In genomic region chr14:10221847-10222246, GRCm38 (mm10) we compare ENCODE assay signal across 15 mouse cellular contexts.
A peak's percentile ranks its signal among the peaks of the same experiment; 100 is the strongest.
DNase-seq lines count a peak whose midpoint lies in the region; TF ChIP-seq lines count a peak whose summit lies in the region.
"Had no signal": no experiment of that assay in that cellular context is flagged by ENCODE, and none has a peak within 500 bp of the region (broad histone marks: within the 10 kb centered on the region; RNA-seq: fewer than 3 reads in every experiment).

No protein-coding gene starts in this region.

- TF ChIP-seq CTCF in cerebellum, adult 2 months (IDR thresholded peaks at IDR 0.05; ENCODE audit: borderline replicate concordance, insufficient read depth, low read depth, low read length), result no peak

- no peak overlapping the region for H3K4me3 ChIP-seq in cerebellum, adult 2 months (replicated peaks; ENCODE audit: insufficient read depth, low read depth, low read length)
- H3K4me3 ChIP-seq: hindbrain, embryonic 15.5 days; limb, embryonic 10.5 days had no signal

- H3K27me3 ChIP-seq in cerebellum, adult 2 months (ENCODE audit: control insufficient read depth, insufficient read depth, low read length), result no peaks in the 10 kb centered on the region
- H3K27me3 ChIP-seq: hindbrain, embryonic 15.5 days had no signal

- DNase-seq in left cerebral cortex, adult 11 months (ENCODE audit: low spot score), result peak; percentile 23
- DNase-seq in left cerebral cortex, postnatal 4 days, result no peak
- DNase-seq in frontal cortex, adult 2 months (ENCODE audit: extremely low spot score in 1 of 2, low spot score in 1 of 2), result peak; percentile 57 to 65
- peak; percentile 7 for DNase-seq in layer of hippocampus, adult 8-10 months (ENCODE audit: low spot score in 2 of 2)
- DNase-seq in left cerebral cortex, postnatal 25 days (ENCODE audit: low spot score in 2 of 2), result peak; percentile 6 to 82
- DNase-seq in cerebellum, adult 2 months, result no peak
- DNase-seq in cerebellum, adult 11-12 months, result no peak
- DNase-seq in cerebellum, adult 18-20 months, result no peak
- DNase-seq: cerebellum, adult 11 months; kidney, adult 11 months; kidney, postnatal 14 days; lung, postnatal 14 days had no signal

- 72% methylated on average over 2 of the region's 2 CpGs for WGBS in cerebellum, adult 2 months

- no peaks in the 10 kb centered on the region for H3K4me1 ChIP-seq in cerebellum, adult 2 months (ENCODE audit: control insufficient read depth, insufficient read depth, low read length)
- H3K4me1 ChIP-seq: hindbrain, embryonic 15.5 days; limb, embryonic 10.5 days had no signal

- intact Hi-C loops in left cerebral cortex, postnatal 4 days (cut with DNase I), result no loop called here
- intact Hi-C loops in left cerebral cortex, postnatal 25 days (cut with DNase I), result no loop called here

- H3K27ac ChIP-seq in cerebellum, adult 2 months (ENCODE audit: insufficient read depth, low read length), result no peak overlapping the region
- H3K27ac ChIP-seq: hindbrain, embryonic 15.5 days; limb, embryonic 10.5 days; liver, embryonic 14.5 days had no signal

- TF ChIP-seq POLR2A in cerebellum, adult 2 months (IDR thresholded peaks at IDR 0.05; ENCODE audit: borderline replicate concordance, insufficient read depth, low read length), result no peak

Comparison
In these comparisons a context has a peak if more than half of its experiments do, and no peak if none do; other contexts are left out.
1. DNase-seq: peak in left cerebral cortex, adult 11 months (single experiment), frontal cortex, adult 2 months (2 of 2), layer of hippocampus, adult 8-10 months (2 of 2) and left cerebral cortex, postnatal 25 days (2 of 2); none in left cerebral cortex, postnatal 4 days (single experiment), cerebellum, adult 2 months (0 of 2), cerebellum, adult 11-12 months (single experiment) and cerebellum, adult 18-20 months (0 of 2).